Mouse (Mus musculus) right cerebral cortex, postnatal 4 days (tissue): ENCODE measurements around the gene Fam171a1.
"Not testable (repeated sequence)": the region's sequence is repeated elsewhere in the genome, so short reads cannot be mapped to it uniquely, and the experiment has no call there.

Experiments
- DNase-seq: peaks from one replicate; pipeline ENCODE4 v3.0.0-alpha.2; 2022

Fam171a1 gene

GRCm38 (mm10) chr2:3113866-3114265, at the start of gene Fam171a1:
TSS of gene Fam171a1 (plus strand) at chr2:3114224.
- DNase-seq, result no peak

DNA sequence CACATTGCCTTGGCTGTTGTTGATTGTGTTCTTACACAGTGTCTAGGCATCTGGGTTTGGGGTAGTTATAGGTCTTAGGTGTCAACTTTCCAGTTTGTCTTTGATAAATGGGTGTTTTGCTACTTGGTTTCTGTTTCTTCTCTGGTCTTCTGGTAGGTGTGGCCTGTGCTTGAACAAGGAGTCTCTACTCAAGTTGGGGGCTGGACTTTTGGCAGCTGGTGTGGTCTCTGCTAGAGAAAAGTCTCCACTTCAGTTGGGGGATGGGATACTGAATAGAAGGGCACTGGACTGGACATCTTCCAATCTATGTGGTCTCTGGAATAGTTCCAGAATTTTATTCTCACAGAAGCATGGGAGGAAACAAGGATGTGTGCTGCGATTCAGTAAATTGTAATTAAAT, 44.9 kb upstream of the Fam171a1 start:
- no peak for DNase-seq

DNA sequence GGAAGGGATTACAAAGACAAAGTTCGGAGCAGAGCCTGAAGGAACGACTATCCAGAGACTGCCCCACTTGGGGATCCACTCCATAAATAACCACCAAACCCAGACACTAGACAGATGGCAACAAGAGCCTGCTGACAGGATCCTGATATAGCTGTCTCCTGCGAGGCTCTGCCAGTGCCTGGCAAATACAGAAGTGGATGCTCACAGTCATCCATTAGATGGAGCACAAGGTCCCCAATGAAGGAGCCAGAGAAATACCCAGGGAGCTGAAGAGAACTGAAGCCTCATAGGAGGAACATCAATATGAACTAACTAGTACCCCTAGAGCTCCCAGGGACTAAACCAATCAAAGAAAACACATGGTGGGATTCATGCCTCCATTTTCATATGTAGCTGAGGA, 25.7 kb upstream of the Fam171a1 start:
- not testable (repeated sequence) for DNase-seq

GRCm38 (mm10) chr2:3089274-3089673, 24.8 kb upstream of the Fam171a1 start:
- DNase-seq, result no peak

- no peak for DNase-seq
Measured at GRCm38 (mm10) chr2:3096101-3096500, 17.9 kb upstream of the Fam171a1 start.

DNA sequence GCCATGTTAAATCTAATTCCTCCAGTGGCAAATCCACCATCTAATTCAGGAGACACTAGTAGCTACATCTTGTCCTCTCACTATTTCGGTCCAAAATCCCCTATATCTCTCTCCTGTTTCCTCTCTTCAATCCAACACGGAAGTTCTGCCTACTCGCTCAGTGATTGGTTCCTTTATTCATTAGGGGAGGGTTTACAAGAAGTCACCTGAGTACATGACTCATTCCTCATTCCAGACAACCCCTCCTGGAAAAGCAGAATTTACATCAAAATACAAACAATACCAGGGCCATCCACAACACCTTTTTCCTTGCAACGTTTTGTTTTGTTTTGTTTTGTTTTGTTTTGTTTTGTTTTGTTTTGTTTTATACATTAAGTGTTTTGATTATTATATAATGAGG, 14.1 kb upstream of the Fam171a1 start:
- DNase-seq, result no peak

DNA sequence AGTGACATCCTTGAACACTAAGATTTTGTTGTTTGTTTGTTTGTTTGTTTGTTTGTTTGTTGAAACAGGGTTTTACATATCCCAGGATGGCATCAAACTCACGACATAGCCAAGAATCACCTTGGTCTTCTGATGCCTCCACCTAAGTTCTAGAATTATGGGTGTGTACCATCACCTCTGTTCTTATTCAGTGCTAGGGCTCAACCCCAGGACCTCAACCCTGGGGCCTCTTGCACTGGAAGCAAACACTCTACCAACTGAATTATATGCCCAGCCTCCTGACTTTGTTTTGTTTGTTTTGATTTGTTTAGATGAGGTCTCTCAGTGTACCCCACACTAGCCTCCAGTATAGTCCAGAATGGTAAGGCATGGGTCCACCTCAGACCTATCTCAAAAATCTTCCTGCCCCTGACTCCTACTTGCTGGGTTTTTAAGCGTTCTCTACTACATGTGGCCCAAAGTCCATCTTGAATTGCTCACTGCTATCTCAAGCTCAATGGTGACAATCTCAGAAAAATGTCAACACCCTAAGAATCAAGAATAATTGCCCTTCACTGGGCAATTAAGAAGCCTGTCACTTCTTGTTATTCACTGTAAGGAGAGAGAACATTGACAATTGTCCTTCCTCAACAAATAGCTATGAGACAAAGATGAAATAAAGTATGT, 12.6 kb upstream of the Fam171a1 start:
- DNase-seq, result no peak

DNA sequence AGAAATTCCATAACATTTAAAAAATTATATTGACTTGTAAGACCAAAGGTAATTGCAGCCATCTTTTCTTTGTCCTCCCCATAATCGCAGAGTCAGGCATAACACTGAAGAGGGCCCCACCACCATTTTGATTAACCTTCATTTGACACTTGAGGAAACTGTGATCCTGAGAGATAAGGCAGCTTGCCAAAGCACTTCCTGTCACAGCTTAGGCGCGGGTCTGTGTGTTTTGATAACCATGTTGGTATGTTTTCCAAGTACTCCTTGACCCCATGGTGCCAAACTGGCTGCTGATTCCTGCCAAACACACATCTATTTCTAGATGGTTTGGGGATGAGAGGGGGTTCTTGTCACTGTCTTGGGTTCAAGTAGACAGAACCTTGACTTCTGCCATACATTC, 11.7 kb upstream of the Fam171a1 start:
- DNase-seq, result no peak

GRCm38 (mm10) chr2:3107471-3107870, 6.6 kb upstream of the Fam171a1 start:
- DNase-seq, result no peak

GRCm38 (mm10) chr2:3108431-3108830, 5.6 kb upstream of the Fam171a1 start:
- no peak for DNase-seq

- DNase-seq, result no peak
Measured at GRCm38 (mm10) chr2:3108834-3109233, 5.2 kb upstream of the Fam171a1 start.

- no peak for DNase-seq
Measured at GRCm38 (mm10) chr2:3117855-3118202, 3.8 kb downstream of the Fam171a1 start.

GRCm38 (mm10) chr2:3118203-3118941, 4.3 kb downstream of the Fam171a1 start:
- peak; percentile 95 for DNase-seq

- DNase-seq, result no peak
Measured at GRCm38 (mm10) chr2:3118969-3119368, 4.9 kb downstream of the Fam171a1 start.

GRCm38 (mm10) chr2:3119371-3119935, 5.4 kb downstream of the Fam171a1 start:
- no peak for DNase-seq

DNA sequence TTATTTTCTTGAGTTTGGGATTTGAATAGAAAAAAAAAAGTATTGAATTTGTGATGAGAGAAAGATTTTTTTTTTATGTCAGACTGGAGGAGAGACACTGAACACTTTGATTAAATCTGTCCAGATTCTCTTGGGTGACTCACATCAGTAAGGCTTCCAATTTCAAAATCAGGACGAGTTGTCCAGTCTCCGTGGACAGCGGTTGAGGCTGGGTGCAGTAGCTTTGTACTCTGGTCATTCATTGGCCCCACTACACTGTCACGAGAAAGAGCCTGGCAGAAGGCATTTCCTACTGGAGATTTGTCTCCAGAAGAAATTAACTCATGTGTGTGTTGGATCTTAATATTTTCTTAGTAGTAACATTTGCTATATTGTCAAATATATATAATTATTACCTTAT, 8.5 kb downstream of the Fam171a1 start:
- DNase-seq, result no peak

GRCm38 (mm10) chr2:3127256-3127883, 13.3 kb downstream of the Fam171a1 start:
- DNase-seq, result no peak

GRCm38 (mm10) chr2:3128344-3128871, 14.4 kb downstream of the Fam171a1 start:
- DNase-seq, result no peak

DNA sequence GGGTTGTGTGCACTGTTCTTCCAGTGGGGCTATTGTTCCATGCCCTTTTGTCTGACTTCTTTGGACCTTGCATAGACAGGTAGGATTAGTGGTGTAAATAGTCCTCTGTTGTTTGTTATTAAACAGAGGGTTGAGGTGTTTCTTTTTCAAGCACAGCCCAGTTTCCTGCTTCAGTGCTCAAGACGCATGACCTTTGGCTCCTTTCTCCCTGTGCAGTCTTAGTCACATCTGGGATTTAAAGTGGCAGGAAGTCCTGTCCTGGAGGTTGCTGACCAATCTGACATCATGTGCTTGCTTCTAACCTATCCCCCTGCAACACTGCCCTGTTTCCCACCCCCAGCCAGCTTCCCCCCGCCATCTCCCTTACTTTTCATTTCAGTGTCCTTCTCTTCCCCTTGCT, 14.9 kb downstream of the Fam171a1 start:
- DNase-seq, result no peak

GRCm38 (mm10) chr2:3132473-3132872, 18.4 kb downstream of the Fam171a1 start:
- no peak for DNase-seq

DNA sequence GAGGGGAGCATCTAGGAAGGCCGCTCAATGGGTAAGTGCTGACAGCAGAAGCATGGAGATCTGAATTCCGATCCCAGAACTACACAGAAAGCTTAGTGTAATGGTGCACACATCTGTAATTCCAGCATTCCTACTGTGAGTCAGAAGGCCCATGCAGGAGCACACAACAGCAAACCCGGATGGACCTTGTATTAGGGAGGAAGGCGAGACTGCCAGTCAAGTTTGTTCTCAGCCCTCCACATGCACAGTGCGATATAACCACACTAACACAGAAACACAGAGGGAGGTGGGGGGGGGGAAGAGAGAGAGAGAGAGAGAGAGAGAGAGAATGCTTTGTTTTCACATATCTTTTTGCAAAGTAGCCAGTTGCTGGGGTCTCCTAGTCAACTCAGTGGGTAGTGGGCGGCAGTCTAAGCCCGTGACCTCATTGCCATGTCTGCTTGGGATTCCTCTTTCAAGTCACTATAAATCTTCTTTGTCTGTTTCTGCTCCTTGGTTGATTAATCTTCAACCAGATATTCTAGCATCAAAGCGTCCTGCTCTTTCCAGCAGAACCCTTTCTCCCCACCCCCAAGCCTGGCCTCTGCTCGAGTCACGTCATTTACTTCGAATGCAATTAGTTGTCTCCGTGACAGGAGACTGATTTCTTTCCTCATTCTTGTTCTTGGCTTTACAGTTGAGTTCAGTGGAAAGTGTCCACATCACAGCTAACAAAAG, 20.7 kb downstream of the Fam171a1 start:
- no peak for DNase-seq

DNA sequence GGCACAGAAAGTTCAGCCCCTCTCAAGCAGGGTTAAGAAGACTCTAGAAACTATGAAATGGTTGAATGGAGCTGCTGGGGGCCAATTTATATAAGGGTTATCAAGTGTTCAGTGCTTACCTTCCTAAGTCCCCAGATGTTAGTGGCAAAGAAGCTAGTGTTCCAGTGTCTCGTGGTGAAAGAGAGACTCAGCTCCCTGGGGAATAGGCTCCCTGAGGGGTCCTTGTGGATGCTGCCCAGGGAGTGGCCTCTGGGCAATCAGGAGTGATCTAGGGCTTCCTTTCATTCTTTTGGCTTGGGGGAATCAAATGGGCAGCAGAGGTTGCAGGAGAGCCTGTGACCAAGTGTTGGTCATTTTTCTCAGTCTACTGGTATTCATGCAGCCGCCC, 21.3 kb downstream of the Fam171a1 start:
- DNase-seq, result no peak

DNA sequence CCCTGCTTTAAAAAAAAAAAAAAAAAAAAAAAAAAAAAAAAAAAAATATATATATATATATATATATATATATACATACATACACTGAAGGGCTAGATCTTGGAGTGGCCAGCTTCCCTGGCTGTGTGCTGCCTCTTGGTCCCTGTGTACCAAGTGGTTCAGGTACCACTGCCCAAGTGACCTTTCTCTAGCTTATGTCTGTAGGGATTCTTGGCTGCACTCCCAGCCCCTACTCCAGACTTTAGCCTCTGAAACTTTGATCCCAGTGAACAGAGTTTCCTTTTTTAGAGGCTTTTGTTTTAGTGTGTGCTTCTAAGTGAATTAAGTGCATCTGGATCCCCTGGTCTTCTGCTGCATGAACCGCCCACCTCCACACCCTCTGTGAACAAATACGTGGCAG, 24.3 kb downstream of the Fam171a1 start:
- no peak for DNase-seq
